Mouse (Mus musculus): Measurements from ENCODE around the gene Olfr177. TPM values are rescaled to one million over a fixed set of nuclear protein-coding genes. Genes with fewer than 3 reads are reported as not detected.

Gene Olfr177
- polyA plus RNA-seq (2014; fragmentation: Nextera tagmentation; extraction: Ambion mirVana): not detected in 2 replicates

GRCm38 (mm10) chr16:58874668-58875067, at the start of gene Olfr177:
Olfr177 (minus strand) TSS chr16:58874768.
- Histone ChIP-seq H3K4me1 (ENCODE audit: control insufficient read depth, insufficient read depth, low read length) (no peaks in the 10 kb centered on the region), H3K36me3 (ENCODE audit: control insufficient read depth, insufficient read depth, low read length) (no peaks in the 10 kb centered on the region), H3K9ac (replicated peaks; ENCODE audit: low read length) (no peak within 1 kb of the TSS), H3K4me2 (ENCODE audit: low read length) (no peak within 1 kb of the TSS), H3K9me3 (ENCODE audit: control insufficient read depth, low read length) (no peaks in the 10 kb centered on the region), H3K4me3 (replicated peaks; ENCODE audit: low read depth, low read length) (no peak within 1 kb of the TSS), H3K27ac (replicated peaks; ENCODE audit: low read depth, low read length) (no peak within 1 kb of the TSS), H3K27me3 (ENCODE audit: control insufficient read depth, insufficient read depth, low read length) (no peaks in the 10 kb centered on the region)
- DNase-seq (no peak), ATAC-seq (ENCODE audit: low FRiP score, low TSS enrichment) (no peak)
- 64% methylated on average over 1 of the region's 1 CpGs for WGBS

- no peak within 1 kb of the TSS for H3K9ac ChIP-seq (replicated peaks; ENCODE audit: low read length)
- no peaks in the 10 kb centered on the region for H3K4me1 ChIP-seq (ENCODE audit: control insufficient read depth, insufficient read depth, low read length)
- H3K4me3 ChIP-seq (replicated peaks; ENCODE audit: low read depth, low read length): no peak within 1 kb of the TSS
- DNase-seq (no peak), ATAC-seq (ENCODE audit: low FRiP score, low TSS enrichment) (no peak)
- H3K9me3 ChIP-seq (ENCODE audit: control insufficient read depth, low read length): no peaks in the 10 kb centered on the region
- no peak within 1 kb of the TSS for H3K27ac ChIP-seq (replicated peaks; ENCODE audit: low read depth, low read length)
- 93% methylated on average over 3 of the region's 3 CpGs for WGBS
- no peak within 1 kb of the TSS for H3K4me2 ChIP-seq (ENCODE audit: low read length)
- H3K36me3 ChIP-seq (ENCODE audit: control insufficient read depth, insufficient read depth, low read length): no peaks in the 10 kb centered on the region
- H3K27me3 ChIP-seq (ENCODE audit: control insufficient read depth, insufficient read depth, low read length): no peaks in the 10 kb centered on the region
Measured at GRCm38 (mm10) chr16:58891963-58892362, 17.4 kb upstream of the Olfr177 start, which contains the start of gene Olfr178. Olfr178 (minus strand) TSS chr16:58892063.

GRCm38 (mm10) chr16:58884416-58884815, 9.8 kb upstream of the Olfr177 start:
- no peaks in the 10 kb centered on the region for H3K9me3 ChIP-seq (ENCODE audit: control insufficient read depth, low read length)
- no peak overlapping the region for H3K9ac ChIP-seq (replicated peaks; ENCODE audit: low read length)
- no peaks in the 10 kb centered on the region for H3K36me3 ChIP-seq (ENCODE audit: control insufficient read depth, insufficient read depth, low read length)
- H3K27ac ChIP-seq (replicated peaks; ENCODE audit: low read depth, low read length): no peak overlapping the region
- H3K4me2 ChIP-seq (ENCODE audit: low read length): no peak overlapping the region
- 93% methylated on average over 2 of the region's 2 CpGs for WGBS
- no peaks in the 10 kb centered on the region for H3K4me1 ChIP-seq (ENCODE audit: control insufficient read depth, insufficient read depth, low read length)
- ATAC-seq (ENCODE audit: low FRiP score, low TSS enrichment) (no peak), DNase-seq (no peak)
- H3K4me3 ChIP-seq (replicated peaks; ENCODE audit: low read depth, low read length): no peak overlapping the region
- H3K27me3 ChIP-seq (ENCODE audit: control insufficient read depth, insufficient read depth, low read length): no peaks in the 10 kb centered on the region

GRCm38 (mm10) chr16:58861479-58861878, 13.1 kb downstream of the Olfr177 start:
- Histone ChIP-seq H3K9ac (replicated peaks; ENCODE audit: low read length) (no peak overlapping the region), H3K27ac (replicated peaks; ENCODE audit: low read depth, low read length) (no peak overlapping the region), H3K27me3 (ENCODE audit: control insufficient read depth, insufficient read depth, low read length) (no peaks in the 10 kb centered on the region), H3K4me2 (ENCODE audit: low read length) (no peak overlapping the region), H3K4me3 (replicated peaks; ENCODE audit: low read depth, low read length) (no peak overlapping the region), H3K36me3 (ENCODE audit: control insufficient read depth, insufficient read depth, low read length) (no peaks in the 10 kb centered on the region), H3K9me3 (ENCODE audit: control insufficient read depth, low read length) (no peaks in the 10 kb centered on the region), H3K4me1 (ENCODE audit: control insufficient read depth, insufficient read depth, low read length) (no peaks in the 10 kb centered on the region)
- 82% methylated on average over 1 of the region's 1 CpGs for WGBS
- DNase-seq (no peak), ATAC-seq (ENCODE audit: low FRiP score, low TSS enrichment) (no peak)

- H3K9me3 ChIP-seq (ENCODE audit: control insufficient read depth, low read length): no peaks in the 10 kb centered on the region
- no peak overlapping the region for H3K4me3 ChIP-seq (replicated peaks; ENCODE audit: low read depth, low read length)
- no peaks in the 10 kb centered on the region for H3K4me1 ChIP-seq (ENCODE audit: control insufficient read depth, insufficient read depth, low read length)
- no peaks in the 10 kb centered on the region for H3K36me3 ChIP-seq (ENCODE audit: control insufficient read depth, insufficient read depth, low read length)
- 91% methylated on average over 2 of the region's 2 CpGs for WGBS
- H3K27ac ChIP-seq (replicated peaks; ENCODE audit: low read depth, low read length): no peak overlapping the region
- ATAC-seq (ENCODE audit: low FRiP score, low TSS enrichment): no peak
- no peak overlapping the region for H3K4me2 ChIP-seq (ENCODE audit: low read length)
- no peak overlapping the region for H3K9ac ChIP-seq (replicated peaks; ENCODE audit: low read length)
- no peak for DNase-seq
- no peaks in the 10 kb centered on the region for H3K27me3 ChIP-seq (ENCODE audit: control insufficient read depth, insufficient read depth, low read length)
Measured at GRCm38 (mm10) chr16:58860032-58860737, 14.4 kb downstream of the Olfr177 start.

DNA sequence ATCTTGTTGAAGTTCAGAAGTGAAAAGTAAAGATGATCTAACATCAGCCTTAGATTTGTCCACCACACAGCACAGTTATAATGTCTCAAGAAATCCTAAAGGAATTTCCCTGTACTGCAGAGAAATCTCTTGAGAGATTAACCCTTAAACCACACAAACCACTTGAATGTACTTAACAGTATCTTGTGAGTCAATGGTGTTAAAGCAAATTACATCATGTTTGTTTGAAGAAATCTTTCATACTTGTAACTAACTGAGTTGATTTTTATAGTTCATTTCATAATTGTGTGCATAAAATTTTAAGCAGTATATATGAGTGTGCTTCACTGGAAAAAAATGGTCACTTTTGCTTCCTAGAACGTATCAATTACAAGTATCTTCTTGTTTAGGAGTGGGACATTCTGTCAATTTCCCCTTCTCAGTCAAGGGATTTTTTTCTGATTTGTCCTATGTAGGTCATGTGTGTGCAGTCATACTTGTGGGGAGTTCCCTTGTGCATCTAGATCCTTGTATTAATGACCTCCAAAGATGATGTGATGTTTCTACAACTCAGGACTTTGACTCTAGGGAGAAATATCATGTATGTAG, 47.7 kb downstream of the Olfr177 start, which contains the start of gene Olfr175-ps1:
Olfr175-ps1 (minus strand) TSS at position 51 of the 588 bp plus-strand sequence.
- WGBS: 93% methylated on average over 1 of the region's 1 CpGs
- H3K27me3 ChIP-seq (ENCODE audit: control insufficient read depth, insufficient read depth, low read length): no peaks in the 10 kb centered on the region
- no peak for ATAC-seq (ENCODE audit: low FRiP score, low TSS enrichment)
- no peaks in the 10 kb centered on the region for H3K36me3 ChIP-seq (ENCODE audit: control insufficient read depth, insufficient read depth, low read length)
- H3K9ac ChIP-seq (replicated peaks; ENCODE audit: low read length): no peak within 1 kb of the TSS
- H3K4me1 ChIP-seq (ENCODE audit: control insufficient read depth, insufficient read depth, low read length): no peaks in the 10 kb centered on the region
- H3K9me3 ChIP-seq (ENCODE audit: control insufficient read depth, low read length): no peaks in the 10 kb centered on the region; the same call in 1 of the 2 replicates
- no peak within 1 kb of the TSS for H3K4me3 ChIP-seq (replicated peaks; ENCODE audit: low read depth, low read length)
- no peak for DNase-seq
- H3K4me2 ChIP-seq (ENCODE audit: low read length): no peak within 1 kb of the TSS
- no peak within 1 kb of the TSS for H3K27ac ChIP-seq (replicated peaks; ENCODE audit: low read depth, low read length)

Other genes starting within 250 kb of the Olfr177 start
- not detected in 2 replicates for gene E330017A01Rik, start 236.0 kb downstream of the Olfr177 start, polyA plus RNA-seq (2014; fragmentation: Nextera tagmentation; extraction: Ambion mirVana)
- gene Cpox, start 204.5 kb downstream of the Olfr177 start, polyA plus RNA-seq (2014; fragmentation: Nextera tagmentation; extraction: Ambion mirVana): 11.7 and 13.3 TPM in 2 replicates
- gene Gpr15, start 155.7 kb downstream of the Olfr177 start, polyA plus RNA-seq (2014; fragmentation: Nextera tagmentation; extraction: Ambion mirVana): 0.13 TPM in 1 of 2 replicates, not detected in the other
- gene Cldnd1, start 146.9 kb downstream of the Olfr177 start, polyA plus RNA-seq (2014; fragmentation: Nextera tagmentation; extraction: Ambion mirVana): 134 and 151 TPM in 2 replicates
- not detected in 2 replicates for gene Olfr172, start 111.6 kb downstream of the Olfr177 start, polyA plus RNA-seq (2014; fragmentation: Nextera tagmentation; extraction: Ambion mirVana)
- gene Olfr173, start 74.5 kb downstream of the Olfr177 start, polyA plus RNA-seq (2014; fragmentation: Nextera tagmentation; extraction: Ambion mirVana): not detected in 2 replicates
- gene Olfr175-ps1, start 48.0 kb downstream of the Olfr177 start, polyA plus RNA-seq (2014; fragmentation: Nextera tagmentation; extraction: Ambion mirVana): not detected in 2 replicates
- not detected in 2 replicates for gene Olfr178, start 17.3 kb upstream of the Olfr177 start, polyA plus RNA-seq (2014; fragmentation: Nextera tagmentation; extraction: Ambion mirVana)
- not detected in 2 replicates for gene Olfr181, start 54.0 kb upstream of the Olfr177 start, polyA plus RNA-seq (2014; fragmentation: Nextera tagmentation; extraction: Ambion mirVana)
- not detected in 2 replicates for gene Olfr180, start 54.6 kb upstream of the Olfr177 start, polyA plus RNA-seq (2014; fragmentation: Nextera tagmentation; extraction: Ambion mirVana)
- gene Olfr183, start 120.6 kb upstream of the Olfr177 start, polyA plus RNA-seq (2014; fragmentation: Nextera tagmentation; extraction: Ambion mirVana): not detected in 2 replicates
- not detected in 2 replicates for gene Olfr186, start 155.5 kb upstream of the Olfr177 start, polyA plus RNA-seq (2014; fragmentation: Nextera tagmentation; extraction: Ambion mirVana)
- gene Olfr187, start 165.0 kb upstream of the Olfr177 start, polyA plus RNA-seq (2014; fragmentation: Nextera tagmentation; extraction: Ambion mirVana): not detected in 2 replicates
- gene Olfr190, start 203.2 kb upstream of the Olfr177 start, polyA plus RNA-seq (2014; fragmentation: Nextera tagmentation; extraction: Ambion mirVana): not detected in 2 replicates
- gene Olfr191, start 215.1 kb upstream of the Olfr177 start, polyA plus RNA-seq (2014; fragmentation: Nextera tagmentation; extraction: Ambion mirVana): not detected in 2 replicates
- gene Olfr193, start 237.1 kb upstream of the Olfr177 start, polyA plus RNA-seq (2014; fragmentation: Nextera tagmentation; extraction: Ambion mirVana): not detected in 2 replicates
- not detected in 2 replicates for gene Olfr194, start 246.3 kb upstream of the Olfr177 start, polyA plus RNA-seq (2014; fragmentation: Nextera tagmentation; extraction: Ambion mirVana)

Data from midbrain, embryonic 14.5 days (tissue).